Mouse (Mus musculus) gastrocnemius, postnatal 36 days (tissue): ENCODE measurements at regions not wholly inside any gene's neighbourhood (a gene's known extent, or its start where the extent isn't known, plus 50 kb on each side); places are given as distances from the start of the nearest gene placed in this dataset.

Experiments used
- microRNA-seq, 2 experiments: library from miRNA; unstranded; fragments of <30 nt; microRNA quantifications; one replicate each; pipeline ENCODE4 v1.2.0; 2021

Small RNA genes in the stretch of these regions (microRNA-seq; reads per million reads assigned to microRNA genes)
- 0 reads per million in 2 experiments for gene Mir710
